Mouse (Mus musculus) limb, embryonic 12.5 days (tissue): ENCODE data around the gene Ly6c2. TPM values are rescaled to one million over a fixed set of nuclear protein-coding genes. Genes with fewer than 3 reads are reported as not detected.
"Not testable (repeated sequence)": the region's sequence is repeated elsewhere in the genome, so short reads cannot be mapped to it uniquely, and the experiment has no call there.

Source experiments
- ATAC-seq: fragments of 200-750 bp; cut with Nextera tagmentation; 2 replicates; pipeline ENCODE4 v1.8.0; 2017; ENCODE audit warnings: low read depth, moderate TSS enrichment; ENCODE audit not compliant: insufficient number of reproducible peaks, insufficient read depth, low FRiP score, low TSS enrichment
- H3K27ac ChIP-seq: fragments of 300-500 bp; sonication (generic); 2 replicates; pipeline ENCODE4 v1.5.1; 2016; ENCODE audit warnings: mild to moderate bottlenecking, moderate library complexity
- H3K27me3 ChIP-seq: fragments of 300-500 bp; sonication (generic); 2 replicates; pipeline ENCODE4 v1.6.1; 2016; ENCODE audit warnings: mild to moderate bottlenecking, moderate library complexity
- H3K36me3 ChIP-seq: fragments of 300-500 bp; sonication (generic); 2 replicates; pipeline ENCODE4 v1.6.1; 2016; ENCODE audit warnings: mild to moderate bottlenecking, moderate library complexity
- H3K4me1 ChIP-seq: fragments of 300-500 bp; sonication (generic); replicated peaks from 2 replicates; pipeline ENCODE4 v1.6.1; 2016
- H3K4me2 ChIP-seq: fragments of 300-500 bp; sonication (generic); 2 replicates; pipeline ENCODE4 v1.6.1; 2016; ENCODE audit warnings: mild to moderate bottlenecking, moderate library complexity
- H3K4me3 ChIP-seq: fragments of 300-500 bp; sonication (generic); replicated peaks from 2 replicates; pipeline ENCODE4 v1.5.1; 2016; ENCODE audit warnings: mild to moderate bottlenecking
- H3K9ac ChIP-seq: fragments of 300-500 bp; sonication (generic); replicated peaks from 2 replicates; pipeline ENCODE4 v1.6.1; 2016; ENCODE audit warnings: mild to moderate bottlenecking, moderate library complexity
- H3K9me3 ChIP-seq: fragments of 300-500 bp; sonication (generic); 2 replicates; pipeline ENCODE4 v1.6.1; 2016; ENCODE audit warnings: mild to moderate bottlenecking, moderate library complexity
- WGBS: fragments of 180-500 bp; shearing (Covaris S2); methylation state at CpG from one replicate; pipeline ENCODE4 v1.1.7; 2016; 5-methylcytosine and 5-hydroxymethylcytosine counted together
- polyA plus RNA-seq: library from polyadenylated mRNA; unstranded; fragments of >200 nt; fragmentation: Nextera tagmentation; extraction: Ambion mirVana; gene quantifications from 2 replicates; pipeline ENCODE4 v1.2.1, GENCODE M21; 2016

Ly6c2 gene
- polyA plus RNA-seq, 1 experiment from 2014 or later: not detected

DNA sequence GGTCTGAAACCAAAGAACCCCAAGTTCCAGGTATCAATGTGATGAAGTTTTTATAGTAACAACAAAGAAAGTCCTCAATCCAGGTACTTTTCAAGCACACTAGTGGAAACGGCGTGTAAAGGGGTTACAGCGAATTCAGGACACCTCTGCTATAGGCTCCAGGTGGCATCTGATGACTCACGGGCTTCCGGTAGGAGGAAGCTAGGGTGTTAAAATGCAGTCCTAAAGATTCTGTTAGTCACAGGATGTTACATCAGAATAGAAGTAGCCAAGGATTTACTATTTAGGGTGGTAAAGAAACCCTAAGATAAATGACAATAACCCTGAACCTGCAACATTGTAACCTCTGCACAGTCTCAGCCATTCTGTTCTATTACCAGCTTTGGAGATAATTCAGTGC, 5.7 kb upstream of the Ly6c2 start:
- not testable (repeated sequence) for H3K4me2 ChIP-seq, H3K4me3 ChIP-seq, H3K4me1 ChIP-seq, ATAC-seq, H3K36me3 ChIP-seq, H3K27me3 ChIP-seq, H3K9ac ChIP-seq, H3K9me3 ChIP-seq, H3K27ac ChIP-seq
- 86% methylated on average over 5 of the region's 5 CpGs for WGBS

DNA sequence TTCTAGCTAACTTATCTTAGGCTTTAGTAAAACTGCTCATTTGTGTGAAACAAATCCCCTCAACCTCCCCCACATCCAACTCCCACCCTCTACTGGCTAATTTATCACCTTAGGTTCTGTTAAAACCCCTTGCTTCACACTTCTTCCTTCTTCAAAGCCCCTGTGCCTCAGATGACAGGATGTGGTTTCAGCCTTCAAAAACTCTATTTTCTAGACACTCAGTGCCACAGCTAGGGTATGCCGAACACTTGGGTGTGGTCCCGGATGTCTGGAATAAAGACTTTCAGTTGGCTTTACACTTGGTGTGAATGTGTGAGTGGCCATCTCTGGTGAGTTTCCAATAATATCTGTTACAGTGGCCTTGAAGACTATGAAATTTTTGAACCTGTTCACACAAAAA, 4.8 kb upstream of the Ly6c2 start:
- no peaks in the 10 kb centered on the region for H3K9me3 ChIP-seq
- H3K4me1 ChIP-seq: no peaks in the 10 kb centered on the region
- H3K27ac ChIP-seq: no peak overlapping the region
- H3K36me3 ChIP-seq: no peaks in the 10 kb centered on the region
- no peak overlapping the region for H3K4me3 ChIP-seq
- no peak overlapping the region for H3K4me2 ChIP-seq
- ATAC-seq: no peak
- WGBS: 82% methylated on average over 2 of the region's 2 CpGs
- H3K9ac ChIP-seq: no peak overlapping the region
- no peaks in the 10 kb centered on the region for H3K27me3 ChIP-seq

DNA sequence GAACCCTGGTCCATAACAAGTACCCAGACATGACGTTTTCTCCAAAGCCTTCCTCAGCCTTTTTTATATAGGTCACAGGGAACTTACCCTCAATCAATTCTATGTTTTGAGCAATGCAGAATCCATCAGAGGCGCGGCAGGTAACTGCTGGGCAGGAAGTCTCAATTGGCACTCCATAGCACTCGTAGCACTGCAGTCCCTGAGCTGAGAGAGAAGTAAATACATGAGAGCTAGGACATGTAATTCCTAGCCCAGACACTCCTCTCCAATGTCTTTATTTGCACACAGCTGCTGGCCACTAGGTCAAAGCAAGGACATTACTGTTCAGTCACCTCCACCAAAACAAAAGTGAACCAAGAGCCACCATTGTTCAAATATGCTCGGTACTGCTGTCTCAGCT, 1.3 kb downstream of the Ly6c2 start:
- H3K36me3 ChIP-seq, H3K27me3 ChIP-seq, H3K4me3 ChIP-seq, H3K9me3 ChIP-seq, H3K4me2 ChIP-seq, ATAC-seq, H3K4me1 ChIP-seq, H3K27ac ChIP-seq, H3K9ac ChIP-seq: not testable (repeated sequence)
- 76% methylated on average over 2 of the region's 5 CpGs for WGBS

DNA sequence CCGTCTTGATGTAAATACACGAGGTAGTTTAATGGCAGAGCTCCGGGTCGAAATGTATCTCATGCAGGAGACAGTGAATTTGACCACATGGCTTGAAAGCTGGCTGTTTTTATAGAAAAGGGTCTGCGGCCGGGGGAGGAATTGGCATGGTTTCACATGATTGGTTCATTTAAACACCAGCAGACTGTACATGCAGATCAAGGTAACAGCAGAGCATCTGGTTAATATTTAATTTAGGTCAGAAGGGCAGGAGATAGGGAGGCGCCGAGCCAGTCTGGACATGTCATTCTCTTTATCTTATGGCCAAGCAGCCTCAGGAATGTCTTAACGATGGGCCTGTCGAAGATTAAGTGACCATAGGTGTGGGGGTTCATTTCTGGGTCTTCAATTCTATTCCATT, 12.5 kb downstream of the Ly6c2 start:
- no peaks in the 10 kb centered on the region for H3K27me3 ChIP-seq
- ATAC-seq: no peak
- no peak overlapping the region for H3K4me2 ChIP-seq
- H3K4me3 ChIP-seq: no peak overlapping the region
- 82% methylated on average over 10 of the region's 10 CpGs for WGBS
- no peak overlapping the region for H3K9ac ChIP-seq
- H3K9me3 ChIP-seq: no peaks in the 10 kb centered on the region
- no peak overlapping the region for H3K27ac ChIP-seq
- no peaks in the 10 kb centered on the region for H3K36me3 ChIP-seq
- H3K4me1 ChIP-seq: no peaks in the 10 kb centered on the region

DNA sequence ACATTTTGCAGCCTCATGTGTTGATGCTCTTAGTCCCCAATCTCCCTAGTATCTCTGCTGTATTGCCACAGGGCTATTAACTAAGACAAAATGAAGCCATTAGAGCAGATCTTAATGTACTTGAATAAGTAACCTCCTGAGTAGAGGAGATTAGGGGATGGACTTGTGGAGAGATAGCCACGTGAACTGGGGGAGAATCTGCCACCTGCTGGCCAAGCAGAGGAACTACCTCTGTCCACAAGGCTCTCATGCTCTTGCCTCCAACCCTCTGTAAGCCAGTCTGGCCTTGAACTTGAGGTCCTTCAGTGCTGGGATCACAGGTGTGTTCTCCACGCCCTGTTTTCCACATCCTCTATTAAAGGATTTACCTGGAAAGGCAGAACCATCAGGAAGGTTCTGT, 23.7 kb downstream of the Ly6c2 start:
- not testable (repeated sequence) for H3K4me1 ChIP-seq, H3K27me3 ChIP-seq, H3K9me3 ChIP-seq, H3K4me3 ChIP-seq, H3K9ac ChIP-seq, H3K4me2 ChIP-seq, ATAC-seq, H3K27ac ChIP-seq, H3K36me3 ChIP-seq
- WGBS: 14% methylated on average over 2 of the region's 2 CpGs

DNA sequence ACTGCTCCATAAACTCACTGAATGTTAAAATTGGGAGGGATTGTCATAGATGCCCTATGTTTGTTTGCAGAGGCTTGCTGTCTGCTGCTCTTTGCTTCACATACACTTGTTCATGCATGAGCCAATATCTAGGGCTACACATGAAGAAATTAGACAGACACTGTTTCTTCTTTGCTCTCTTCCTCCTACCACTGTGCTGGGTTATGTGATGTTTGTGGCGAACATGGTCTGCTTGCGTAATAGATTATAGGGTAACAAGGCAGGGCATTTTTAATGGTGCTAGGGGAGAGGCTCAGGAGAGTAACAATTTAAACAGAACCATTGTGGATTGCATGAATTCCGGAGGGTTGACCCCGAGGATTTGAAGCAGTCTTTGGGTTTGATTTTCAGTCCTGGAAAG, 41.8 kb downstream of the Ly6c2 start:
- WGBS: 90% methylated on average over 4 of the region's 4 CpGs
- Histone ChIP-seq H3K27me3 (no peaks in the 10 kb centered on the region), H3K4me1 (no peaks in the 10 kb centered on the region), H3K27ac (no peak overlapping the region), H3K4me2 (no peak overlapping the region), H3K9me3 (no peaks in the 10 kb centered on the region), H3K36me3 (no peaks in the 10 kb centered on the region), H3K9ac (no peak overlapping the region), H3K4me3 (no peak overlapping the region)
- no peak for ATAC-seq

DNA sequence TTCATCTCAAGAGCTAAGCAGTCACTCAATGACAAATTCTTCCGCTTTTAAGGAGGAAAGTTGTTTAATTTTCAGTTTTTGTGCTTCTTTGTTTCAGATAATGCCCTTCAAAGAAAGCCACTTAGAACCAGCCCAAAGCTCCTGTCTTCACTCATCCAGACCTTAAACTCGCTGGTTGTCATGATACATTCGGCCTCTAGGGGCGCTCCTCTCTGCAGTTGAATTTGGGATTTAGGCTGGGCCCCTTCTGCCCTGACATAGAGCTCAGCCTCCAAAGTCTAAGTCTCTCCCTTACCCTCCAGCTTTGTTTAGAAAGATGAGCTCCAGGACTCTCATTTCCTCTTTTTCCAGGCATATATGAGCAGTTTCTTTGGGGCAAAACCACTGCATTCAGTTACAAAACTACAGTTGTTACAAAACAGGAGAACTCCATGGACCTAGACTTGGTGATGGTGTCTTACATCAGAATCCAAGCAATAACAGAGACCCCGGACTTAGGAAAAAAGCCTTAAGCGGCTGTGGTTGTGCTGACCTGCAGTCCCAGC, 49.7 kb downstream of the Ly6c2 start:
- not testable (repeated sequence) for ATAC-seq, H3K4me2 ChIP-seq, H3K27me3 ChIP-seq, H3K9ac ChIP-seq, H3K9me3 ChIP-seq, H3K4me3 ChIP-seq, H3K36me3 ChIP-seq, H3K27ac ChIP-seq, H3K4me1 ChIP-seq
- 35% methylated on average over 6 of the region's 6 CpGs for WGBS

DNA sequence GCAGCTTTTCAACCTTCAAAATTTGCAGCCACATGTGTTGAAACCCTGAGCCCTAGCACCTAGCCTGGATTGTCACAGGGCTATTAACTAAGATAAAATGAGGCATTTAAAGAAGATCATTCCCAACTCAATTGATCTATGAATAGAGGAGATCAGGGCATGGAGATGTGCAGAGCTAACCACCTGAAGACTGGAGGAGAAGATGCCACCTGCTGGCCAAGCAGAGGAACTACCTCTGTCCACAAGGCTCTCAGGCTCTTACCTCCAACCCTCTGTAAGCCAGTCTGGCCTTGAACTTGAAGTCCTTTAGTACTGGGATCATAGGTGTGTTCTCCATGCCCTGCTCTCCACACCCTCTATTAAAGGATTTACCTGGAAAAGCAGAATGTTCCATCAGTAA, 51.3 kb downstream of the Ly6c2 start:
- no peak for ATAC-seq
- no peak overlapping the region for H3K27ac ChIP-seq
- no peaks in the 10 kb centered on the region for H3K9me3 ChIP-seq
- no peak overlapping the region for H3K9ac ChIP-seq
- H3K27me3 ChIP-seq: no peaks in the 10 kb centered on the region
- no peak overlapping the region for H3K4me2 ChIP-seq
- no peaks in the 10 kb centered on the region for H3K4me1 ChIP-seq
- H3K36me3 ChIP-seq: no peaks in the 10 kb centered on the region
- H3K4me3 ChIP-seq: no peak overlapping the region

Other genes starting within 250 kb of the Ly6c2 start
- not detected in 2 replicates for gene 2010109I03Rik, start 214.9 kb downstream of the Ly6c2 start, polyA plus RNA-seq
- not detected in 2 replicates for gene Ly6i, start 128.5 kb downstream of the Ly6c2 start, polyA plus RNA-seq
- gene Ly6a, start 113.9 kb downstream of the Ly6c2 start, polyA plus RNA-seq: 0.33 and 0.90 TPM in 2 replicates
- 1.4 and 3.2 TPM in 2 replicates for gene Ly6c1, start 63.1 kb downstream of the Ly6c2 start, polyA plus RNA-seq
- gene Ly6g, start 43.3 kb upstream of the Ly6c2 start, polyA plus RNA-seq: not detected in 2 replicates
- gene BC025446, start 104.4 kb upstream of the Ly6c2 start, polyA plus RNA-seq: not detected in 2 replicates
- gene Ly6f, start 156.5 kb upstream of the Ly6c2 start, polyA plus RNA-seq: not detected in 2 replicates